Mouse (Mus musculus) G1E (cell line): ENCODE results near the gene Pdxp. TPM values are rescaled to one million over a fixed set of nuclear protein-coding genes. Genes with fewer than 3 reads are reported as not detected.

Experiments used
- ATAC-seq: 2 replicates; pipeline ENCODE4 v1.8.0; 2016; ENCODE audit warnings: mild to moderate bottlenecking; ENCODE audit not compliant: insufficient number of reproducible peaks, poor library complexity, low FRiP score, severe bottlenecking; ENCODE audit errors: extremely low read depth
- DNase-seq: peaks from one replicate; pipeline ENCODE4 v3.0.0; 2012; ENCODE audit warnings: low spot score
- H3K27me3 ChIP-seq: 2 replicates; pipeline ENCODE4 v1.6.1; 2012; ENCODE audit warnings: mild to moderate bottlenecking, low read length, inconsistent platforms; ENCODE audit not compliant: insufficient read depth
- H3K36me3 ChIP-seq: replicated peaks from 2 replicates; pipeline ENCODE3; 2012; ENCODE audit warnings: mild to moderate bottlenecking, inconsistent platforms
- H3K4me1 ChIP-seq: 2 replicates; pipeline ENCODE4 v1.6.1; 2012; ENCODE audit warnings: low read depth, low read length, inconsistent platforms, mixed read lengths; ENCODE audit not compliant: insufficient read depth
- H3K4me3 ChIP-seq: 2 replicates; pipeline ENCODE4 v1.5.1; 2012; ENCODE audit warnings: low read depth, mild to moderate bottlenecking, inconsistent platforms, low read length, moderate library complexity, mixed read lengths
- H3K9me3 ChIP-seq: replicated peaks from 2 replicates; pipeline ENCODE4 v1.6.1; 2012; ENCODE audit warnings: inconsistent platforms
- CTCF ChIP-seq: IDR thresholded peaks from 2 replicates; pipeline ENCODE4 v1.5.1; 2012; ENCODE audit warnings: low read depth, low read length, inconsistent platforms, mixed read lengths
- GATA1 ChIP-seq: IDR thresholded peaks from 2 replicates; pipeline ENCODE4 v1.6.1; 2012; ENCODE audit warnings: borderline replicate concordance, low read length, inconsistent platforms, mixed read lengths
- GATA2 ChIP-seq: IDR thresholded peaks from 2 replicates; pipeline ENCODE4 v1.6.1; 2012; ENCODE audit warnings: low read depth, low read length, inconsistent platforms, borderline replicate concordance
- POLR2AphosphoS5 ChIP-seq: IDR thresholded peaks from 2 replicates; pipeline ENCODE4 v1.6.1; 2012; ENCODE audit warnings: low read depth, low read length, inconsistent platforms; ENCODE audit not compliant: insufficient replicate concordance
- TAL1 ChIP-seq: conservative IDR thresholded peaks from 2 replicates; pipeline ENCODE4 v1.6.1; 2012; ENCODE audit warnings: low read depth, low read length, inconsistent platforms, mixed read lengths
- polyA plus RNA-seq: library from polyadenylated mRNA; stranded (reverse); fragments of >175 nt; gene quantifications from 2 replicates; pipeline ENCODE4 v1.2.3, GENCODE M21; 2012
- total RNA-seq, 2 experiments: library from RNA; stranded (forward) in 1 of 2; stranded (reverse) in 1 of 2; fragments of 200-1000 nt in 1 of 2; fragments of >200 nt in 1 of 2; fragmentation: Nextera tagmentation in 1 of 2; gene quantifications; 2 replicates each; pipeline ENCODE4 v1.2.3; 2014 to 2017

Gene Pdxp
- total and polyA plus RNA-seq, 3 experiments = 13.9 to 40.6 (median 26.6) TPM

- H3K36me3 ChIP-seq = peaks cover 44% of the 10 kb centered on the region
- peak within 1 kb of the TSS; percentile 79 for H3K4me3 ChIP-seq
- no peak for TF ChIP-seq GATA1
- TF ChIP-seq CTCF = no peak
- TF ChIP-seq POLR2AphosphoS5 = peak; percentile 94
- DNase-seq (peak; percentile 97), ATAC-seq (peak; percentile 37)
- no peaks in the 10 kb centered on the region for H3K27me3 ChIP-seq
- peaks cover 4% of the 10 kb centered on the region for H3K9me3 ChIP-seq
- peaks cover 87% of the 10 kb centered on the region for H3K4me1 ChIP-seq
Measured at GRCm38 (mm10) chr15:78926021-78926919, 12.6 kb downstream of the Pdxp start, which contains the start of gene Lgals1. TSS of gene Lgals1 (plus strand) at chr15:78926725.

- H3K27me3 ChIP-seq = no peaks in the 10 kb centered on the region
- ATAC-seq = no peak
Measured at GRCm38 (mm10) chr15:78927021-78927787, 13.5 kb downstream of the Pdxp start.

GRCm38 (mm10) chr15:78927788-78928457 lies 14.2 kb downstream of the Pdxp start:
- Histone ChIP-seq H3K27me3 (no peaks in the 10 kb centered on the region), H3K9me3 (no peaks in the 10 kb centered on the region), H3K4me1 (peaks cover 84% of the 10 kb centered on the region), H3K36me3 (peaks cover 37% of the 10 kb centered on the region), H3K4me3 (peak overlapping the region; percentile 79)
- TF ChIP-seq GATA2 (no peak), POLR2AphosphoS5 (peak; percentile 61; the same call in 1 of the 2 replicates)
- ATAC-seq (peak; percentile 15; the same call in 1 of the 2 replicates), DNase-seq (peak; percentile 87)

More at GRCm38 (mm10) chr15:78927021-78927787, 13.5 kb downstream of the Pdxp start:
- peaks cover 87% of the 10 kb centered on the region for H3K4me1 ChIP-seq
- TF ChIP-seq POLR2AphosphoS5 (no peak; the same call in 1 of the 2 replicates), TAL1 (no peak), GATA1 (no peak), GATA2 (no peak), CTCF (no peak)
- no peaks in the 10 kb centered on the region for H3K9me3 ChIP-seq
- DNase-seq = no peak
- H3K4me3 ChIP-seq = peak overlapping the region; percentile 79
- H3K36me3 ChIP-seq = peaks cover 38% of the 10 kb centered on the region

GRCm38 (mm10) chr15:78928539-78928938 lies 14.8 kb downstream of the Pdxp start:
- ATAC-seq = no peak
- no peaks in the 10 kb centered on the region for H3K27me3 ChIP-seq
- TF ChIP-seq POLR2AphosphoS5 = no peak
- no peak for TF ChIP-seq TAL1
- TF ChIP-seq GATA1 = no peak
- TF ChIP-seq CTCF = no peak
- TF ChIP-seq GATA2 = no peak
- peaks cover 82% of the 10 kb centered on the region for H3K4me1 ChIP-seq
- H3K36me3 ChIP-seq = peaks cover 37% of the 10 kb centered on the region
- H3K9me3 ChIP-seq = no peaks in the 10 kb centered on the region
- peak overlapping the region; percentile 79; the same call in 1 of the 2 replicates for H3K4me3 ChIP-seq
- no peak for DNase-seq

- TF ChIP-seq GATA2 = no peak
- no peak for TF ChIP-seq CTCF
- no peak for TF ChIP-seq GATA1
- no peak for TF ChIP-seq POLR2AphosphoS5
- TF ChIP-seq TAL1 = no peak
- Histone ChIP-seq H3K4me3 (peak overlapping the region; percentile 61; the same call in 1 of the 2 replicates), H3K27me3 (no peaks in the 10 kb centered on the region), H3K4me1 (peaks cover 74% of the 10 kb centered on the region), H3K36me3 (peaks cover 37% of the 10 kb centered on the region), H3K9me3 (no peaks in the 10 kb centered on the region)
- DNase-seq (no peak), ATAC-seq (no peak)
Measured at GRCm38 (mm10) chr15:78930192-78930706, 16.5 kb downstream of the Pdxp start.
